Mouse (Mus musculus) layer of hippocampus, postnatal 36 days (tissue): ENCODE data around the gene Scmh1. TPM values are rescaled to one million over a fixed set of nuclear protein-coding genes. Genes with fewer than 3 reads are reported as not detected.

Source experiments
- DNase-seq, 2 experiments: peaks; one replicate each; pipeline ENCODE4 v3.0.0; 2022
- total RNA-seq, 2 experiments: library from RNA; stranded (reverse); gene quantifications; 2 replicates each; pipeline ENCODE4 v1.2.3; 2021

Gene Scmh1
- total RNA-seq, 2 experiments from 2014 or later = 86.8 to 97.9 TPM

DNA sequence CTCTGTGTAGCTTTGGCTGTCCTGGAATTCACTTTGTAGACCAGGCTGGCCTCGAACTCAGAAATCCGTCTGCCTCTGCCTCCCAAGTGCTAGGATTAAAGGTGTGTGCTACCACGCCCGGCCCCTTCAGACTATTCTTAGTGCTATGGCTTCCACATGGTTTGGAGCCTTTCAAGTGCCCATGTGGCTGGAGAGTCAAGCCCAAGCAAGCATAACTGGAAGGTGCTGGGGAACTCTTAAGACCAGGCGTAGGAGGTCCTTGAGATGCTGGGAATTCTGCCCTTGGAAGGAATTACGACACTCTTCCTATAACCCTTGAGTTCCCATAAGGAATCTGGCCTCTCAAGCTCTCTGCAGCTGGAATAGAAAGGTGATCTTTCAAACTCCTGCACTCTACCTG, 151.5 kb downstream of the Scmh1 start:
- DNase-seq = no peak

DNA sequence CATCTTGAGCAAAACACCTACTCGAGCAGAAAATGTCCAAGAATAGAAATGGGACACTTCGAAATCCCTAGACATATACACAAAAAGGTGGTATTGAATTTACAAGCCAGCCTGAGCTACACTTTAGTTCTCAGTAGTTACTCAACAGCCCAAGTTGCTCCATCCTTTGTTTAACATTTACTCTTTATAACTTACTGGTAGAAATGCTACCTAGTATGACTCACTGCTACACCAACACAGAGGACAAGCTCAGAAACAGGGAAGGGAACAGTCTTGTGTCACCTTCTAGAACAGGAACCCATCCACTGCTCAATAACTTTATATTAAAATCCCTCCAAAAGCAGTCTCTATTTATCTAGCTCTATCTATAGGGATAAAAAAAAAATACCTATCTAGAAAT, 160.6 kb downstream of the Scmh1 start:
- DNase-seq = no peak

- no peak for DNase-seq
These were observed 162.9 kb downstream of the Scmh1 start for GRCm38 (mm10) chr4:120568005-120568404.

DNA sequence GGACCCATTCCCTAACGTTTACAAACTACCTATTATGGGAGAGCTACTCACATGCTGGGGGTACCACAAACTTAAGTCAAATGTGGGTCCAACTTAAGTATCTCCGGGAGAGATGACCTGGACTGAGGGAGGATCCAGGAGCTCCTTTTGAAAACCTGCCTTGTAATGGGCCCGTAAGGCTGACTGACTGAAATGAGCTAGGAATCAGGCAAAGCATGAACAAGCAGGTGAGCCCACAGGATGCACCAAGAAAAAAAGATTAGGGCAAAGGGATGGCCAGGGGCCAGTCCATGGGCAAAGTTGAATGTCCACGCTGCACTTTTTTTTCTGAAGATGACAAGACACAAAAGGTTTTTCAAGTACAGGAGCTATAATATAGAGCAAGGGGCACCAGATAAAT, 163.9 kb downstream of the Scmh1 start:
- DNase-seq = no peak

- peak; percentile 94 to 95 for DNase-seq
These were observed 164.7 kb downstream of the Scmh1 start, which contains the start of gene Ctps for GRCm38 (mm10) chr4:120569486-120570437. Gene Ctps (minus strand): TSS chr4:120570276.

DNA sequence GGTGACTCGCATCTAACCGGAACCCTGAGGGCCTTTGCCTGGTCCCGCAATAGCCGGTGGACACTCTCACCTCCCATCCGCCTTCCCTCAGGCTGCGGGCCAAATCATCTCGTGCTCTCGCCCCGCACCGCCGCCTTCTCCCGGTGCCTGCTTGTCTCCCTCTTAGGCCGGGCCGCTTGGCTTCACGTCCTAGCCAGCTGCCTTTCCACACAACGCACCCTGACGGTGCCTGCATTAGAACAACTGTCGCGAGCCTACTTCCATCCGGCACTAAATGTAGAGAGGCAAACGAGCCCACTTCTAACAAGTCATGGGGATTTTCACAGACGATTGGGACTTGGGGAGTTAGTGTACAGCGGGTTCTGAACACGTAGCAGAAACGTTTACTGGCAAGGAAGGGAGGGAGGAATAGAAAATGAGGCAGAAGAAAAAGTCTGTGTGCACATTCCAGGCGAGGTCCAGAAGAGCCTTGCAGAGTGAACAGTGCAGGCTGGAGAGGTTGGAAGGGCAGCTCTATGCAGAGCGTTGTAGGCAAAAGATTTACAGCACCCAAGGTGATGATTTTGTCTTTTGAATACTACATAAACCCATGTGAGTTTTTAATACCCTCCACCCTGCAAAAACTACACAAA, 165.5 kb downstream of the Scmh1 start:
- DNase-seq = no peak

DNA sequence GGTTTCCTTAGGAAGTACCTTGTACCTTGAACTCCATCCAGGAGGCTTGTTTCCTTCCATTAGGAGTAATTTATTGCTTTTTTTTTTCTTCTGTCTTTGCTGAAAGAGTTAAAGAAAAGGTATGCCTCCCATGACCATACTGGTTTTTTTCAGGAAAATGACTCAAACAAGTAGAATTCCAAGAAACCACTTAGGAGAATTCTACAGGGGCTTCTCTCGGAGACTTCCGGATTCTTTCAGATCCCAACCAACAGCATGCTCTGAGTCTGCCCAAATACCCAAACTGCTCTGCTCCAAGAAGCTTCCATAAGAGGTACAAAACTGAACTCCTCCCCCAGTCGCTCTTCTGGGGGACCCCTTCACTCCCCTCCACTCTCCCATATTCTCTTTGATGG, 166.0 kb downstream of the Scmh1 start:
- no peak for DNase-seq

DNA sequence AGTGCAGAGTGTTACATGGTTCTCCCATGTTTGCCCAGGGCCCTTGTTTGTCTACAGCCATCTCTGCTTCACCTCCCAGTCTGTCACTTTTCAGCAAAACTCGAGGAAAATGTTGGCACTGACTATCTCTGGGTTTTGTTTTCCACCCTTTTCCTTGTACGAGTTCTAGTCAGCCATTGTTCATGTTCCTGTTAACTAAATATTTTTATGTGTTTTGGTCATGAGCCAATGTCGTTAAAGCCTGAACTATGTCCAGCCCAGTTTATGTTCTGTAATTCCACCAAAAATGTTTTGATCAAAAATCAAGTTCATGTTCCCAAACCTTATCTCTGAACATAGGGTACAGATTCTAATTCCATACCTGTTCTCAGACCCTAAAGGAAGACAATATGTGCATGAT, 166.6 kb downstream of the Scmh1 start:
- DNase-seq = no peak

Other genes with a start within 250 kb of the Scmh1 start
- gene Edn2, start 244.1 kb upstream of the Scmh1 start, total RNA-seq = not detected
- gene Foxo6, start 117.9 kb upstream of the Scmh1 start, total RNA-seq = 10 to 100 TPM; 37.1 to 38.6 TPM
- gene Slfnl1, start 127.0 kb downstream of the Scmh1 start, total RNA-seq = under 1 TPM; 0.20 to 0.37 TPM
- gene Ctps, start 165.0 kb downstream of the Scmh1 start, total RNA-seq = 10 to 100 TPM; 35.9 to 37.3 TPM
- not detected for gene Gm8439, start 183.5 kb downstream of the Scmh1 start, total RNA-seq